In the genomic region with DNA sequence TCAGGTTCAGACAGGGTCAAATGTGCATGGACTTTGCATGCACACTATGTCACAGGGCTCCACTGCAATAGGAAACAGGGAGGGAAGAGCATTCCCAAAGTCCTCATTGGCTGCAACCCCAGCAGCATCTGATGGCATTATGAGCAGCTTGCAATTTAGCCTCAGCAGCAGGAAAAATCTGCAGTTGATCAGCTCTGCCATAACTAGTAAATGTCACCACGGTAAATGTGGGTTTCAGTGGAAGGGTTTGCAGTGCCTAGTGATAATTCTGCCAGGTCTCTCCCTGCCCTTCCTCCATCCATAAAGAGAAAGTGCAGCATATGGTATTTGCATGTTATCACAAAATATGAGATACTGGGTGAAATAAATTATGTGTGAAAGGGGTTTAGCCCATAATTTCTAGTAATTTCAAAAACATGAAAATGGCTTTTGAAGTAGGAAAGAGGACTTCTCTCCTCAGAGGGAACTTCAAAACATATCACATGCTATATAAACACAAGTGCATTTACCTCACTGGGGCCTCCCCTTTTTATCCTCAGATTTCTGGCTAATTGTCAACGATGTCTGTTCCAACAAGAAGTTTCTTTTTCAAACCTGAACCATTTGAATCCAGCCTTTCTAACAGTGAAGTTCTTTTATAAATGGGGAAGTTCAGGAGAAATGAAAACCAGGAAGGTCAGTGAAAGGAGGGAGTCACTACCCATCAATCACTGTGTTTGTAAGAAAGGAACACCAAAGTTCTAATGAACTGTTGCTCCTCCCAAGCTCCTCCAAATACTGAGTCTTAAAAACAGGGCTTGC, we compare ENCODE assay signal across 14 mouse cellular contexts.
DNase-seq lines count a peak whose midpoint lies in the region; ATAC-seq lines count a peak whose summit lies in the region.
"Had no signal": no experiment of that assay in that cellular context is flagged by ENCODE, and none has a peak within 500 bp of the region (broad histone marks: within the 10 kb centered on the region; RNA-seq: fewer than 3 reads in every experiment).

No protein-coding gene starts in this region.

- H3K4me2 ChIP-seq in hindbrain, embryonic 15.5 days, result no peak overlapping the region
- no peak overlapping the region for H3K4me2 ChIP-seq in lung, embryonic 16.5 days (ENCODE audit: low read depth, low read length)
- H3K4me2 ChIP-seq in embryonic facial prominence, embryonic 11.5 days (ENCODE audit: low read depth, low read length), result no peak overlapping the region
- no peak overlapping the region for H3K4me2 ChIP-seq in stomach, embryonic 15.5 days
- H3K4me2 ChIP-seq: liver, embryonic 13.5 days; midbrain, embryonic 12.5 days had no signal

- intact Hi-C loops in gastrocnemius, postnatal 36 days (cut with DNase I), result no loop called here

- no peaks in the 10 kb centered on the region for H3K27me3 ChIP-seq in hindbrain, embryonic 15.5 days
- H3K27me3 ChIP-seq in hindbrain, embryonic 10.5 days (ENCODE audit: insufficient read depth, poor library complexity, severe bottlenecking), result no peaks in the 10 kb centered on the region
- H3K27me3 ChIP-seq in lung, embryonic 16.5 days (ENCODE audit: control insufficient read depth, insufficient read depth, low read depth, low read length), result no peaks in the 10 kb centered on the region
- H3K27me3 ChIP-seq in embryonic facial prominence, embryonic 11.5 days (ENCODE audit: control insufficient read depth, insufficient read depth, low read length), result no peaks in the 10 kb centered on the region
- H3K27me3 ChIP-seq in stomach, embryonic 15.5 days (replicated peaks), result no peaks in the 10 kb centered on the region
- H3K27me3 ChIP-seq: liver, embryonic 13.5 days; midbrain, embryonic 12.5 days had no signal

- H3K27ac ChIP-seq in hindbrain, embryonic 15.5 days (replicated peaks), result 0 out of 2 replicates have a peak overlapping the region, but pooled peaks have one; percentile 40
- H3K27ac ChIP-seq in hindbrain, embryonic 10.5 days, result no peak overlapping the region
- peak overlapping the region; percentile 12; the same call in 1 of the 2 replicates for H3K27ac ChIP-seq in lung, embryonic 16.5 days (ENCODE audit: low read length)
- H3K27ac ChIP-seq in embryonic facial prominence, embryonic 11.5 days (replicated peaks; ENCODE audit: low read depth, low read length), result no peak overlapping the region
- peak overlapping the region; percentile 74 for H3K27ac ChIP-seq in stomach, embryonic 15.5 days
- H3K27ac ChIP-seq: left cerebral cortex, adult 2 months; liver, embryonic 13.5 days; midbrain, embryonic 12.5 days had no signal

- no peaks in the 10 kb centered on the region for H3K9me3 ChIP-seq in hindbrain, embryonic 15.5 days
- no peaks in the 10 kb centered on the region for H3K9me3 ChIP-seq in hindbrain, embryonic 10.5 days
- H3K9me3 ChIP-seq in lung, embryonic 16.5 days (ENCODE audit: control insufficient read depth, low read length), result no peaks in the 10 kb centered on the region
- H3K9me3 ChIP-seq in embryonic facial prominence, embryonic 11.5 days (replicated peaks; ENCODE audit: control insufficient read depth, low read length), result no peaks in the 10 kb centered on the region
- no peaks in the 10 kb centered on the region for H3K9me3 ChIP-seq in stomach, embryonic 15.5 days
- H3K9me3 ChIP-seq: liver, embryonic 13.5 days; midbrain, embryonic 12.5 days had no signal

- H3K36me3 ChIP-seq in hindbrain, embryonic 15.5 days, result no peaks in the 10 kb centered on the region
- no peaks in the 10 kb centered on the region for H3K36me3 ChIP-seq in hindbrain, embryonic 10.5 days
- no peaks in the 10 kb centered on the region for H3K36me3 ChIP-seq in lung, embryonic 16.5 days (ENCODE audit: control insufficient read depth, insufficient read depth, low read length)
- H3K36me3 ChIP-seq in embryonic facial prominence, embryonic 11.5 days (replicated peaks; ENCODE audit: control insufficient read depth, insufficient read depth, low read depth, low read length), result no peaks in the 10 kb centered on the region
- no peaks in the 10 kb centered on the region for H3K36me3 ChIP-seq in stomach, embryonic 15.5 days
- H3K36me3 ChIP-seq: liver, embryonic 13.5 days; midbrain, embryonic 12.5 days had no signal

- no peak for ATAC-seq in hindbrain, embryonic 15.5 days (ENCODE audit: low FRiP score, low read depth)
- ATAC-seq in lung, embryonic 16.5 days (ENCODE audit: low read depth), result peak; percentile 36; the same call in 1 of the 2 replicates
- no peak for ATAC-seq in embryonic facial prominence, embryonic 11.5 days (replicated peaks; ENCODE audit: insufficient number of reproducible peaks, low FRiP score, low TSS enrichment, low read depth)
- no peak; the same call in 1 of the 2 replicates for ATAC-seq in stomach, embryonic 15.5 days (ENCODE audit: insufficient read depth, low FRiP score, low read depth)

- H3K4me3 ChIP-seq in hindbrain, embryonic 15.5 days, result no peak overlapping the region
- no peak overlapping the region for H3K4me3 ChIP-seq in hindbrain, embryonic 10.5 days
- no peak overlapping the region for H3K4me3 ChIP-seq in lung, embryonic 16.5 days (ENCODE audit: low read length)
- no peak overlapping the region for H3K4me3 ChIP-seq in embryonic facial prominence, embryonic 11.5 days (ENCODE audit: low read depth, low read length)
- no peak overlapping the region for H3K4me3 ChIP-seq in stomach, embryonic 15.5 days (replicated peaks)
- H3K4me3 ChIP-seq: left cerebral cortex, adult 2 months; liver, embryonic 13.5 days; midbrain, embryonic 12.5 days had no signal

- 0 out of 2 replicates have a peak, but pooled peaks cover 4% of the 10 kb centered on the region for H3K4me1 ChIP-seq in hindbrain, embryonic 15.5 days (replicated peaks)
- no peaks in the 10 kb centered on the region; the same call in 1 of the 2 replicates for H3K4me1 ChIP-seq in hindbrain, embryonic 10.5 days (replicated peaks)
- H3K4me1 ChIP-seq in lung, embryonic 16.5 days (replicated peaks; ENCODE audit: control insufficient read depth, insufficient read depth, low read length), result no peaks in the 10 kb centered on the region
- no peaks in the 10 kb centered on the region for H3K4me1 ChIP-seq in embryonic facial prominence, embryonic 11.5 days (ENCODE audit: control insufficient read depth, insufficient read depth, low read length)
- 0 out of 2 replicates have a peak, but pooled peaks cover 3% of the 10 kb centered on the region for H3K4me1 ChIP-seq in stomach, embryonic 15.5 days
- H3K4me1 ChIP-seq: liver, embryonic 13.5 days; midbrain, embryonic 12.5 days had no signal

- no peak overlapping the region for H3K9ac ChIP-seq in hindbrain, embryonic 15.5 days
- H3K9ac ChIP-seq in lung, embryonic 16.5 days (ENCODE audit: low read length), result no peak overlapping the region
- H3K9ac ChIP-seq in embryonic facial prominence, embryonic 11.5 days (replicated peaks; ENCODE audit: low read length), result no peak overlapping the region
- no peak overlapping the region for H3K9ac ChIP-seq in stomach, embryonic 15.5 days
- H3K9ac ChIP-seq: liver, embryonic 13.5 days; midbrain, embryonic 12.5 days had no signal

- no peak for DNase-seq in hindbrain, embryonic 10.5 days (ENCODE audit: low spot score)
- DNase-seq in lung, postnatal 14 days, result no peak
- peak; percentile 67 for DNase-seq in embryonic facial prominence, embryonic 11.5 days (ENCODE audit: low spot score)
- no peak for DNase-seq in Muller cell, postnatal 12 days (ENCODE audit: inconsistent ontology term)
- DNase-seq in gastrocnemius, postnatal 36 days, result no peak
- DNase-seq: adrenal gland, postnatal 25 days; heart, adult 11 months; liver, embryonic 13.5 days; thymus, adult 2 months had no signal

- 42% methylated on average over 2 of the region's 2 CpGs for WGBS in hindbrain, embryonic 15.5 days
- 67% methylated on average over 2 of the region's 2 CpGs for WGBS in hindbrain, embryonic 10.5 days
- WGBS in lung, embryonic 16.5 days, result 33% methylated on average over 2 of the region's 2 CpGs
- 41% methylated on average over 2 of the region's 2 CpGs for WGBS in embryonic facial prominence, embryonic 11.5 days
- 21% methylated on average over 2 of the region's 2 CpGs for WGBS in stomach, embryonic 15.5 days

Comparison
In these comparisons a context has a peak if more than half of its experiments do, and no peak if none do; other contexts are left out.
1. H3K27ac ChIP-seq: peak in hindbrain, embryonic 15.5 days (single experiment), lung, embryonic 16.5 days (single experiment) and stomach, embryonic 15.5 days (single experiment); none in hindbrain, embryonic 10.5 days (single experiment) and embryonic facial prominence, embryonic 11.5 days (single experiment).